Mouse (Mus musculus) thymus, adult 2 months (tissue): ENCODE measurements at regions not wholly inside any gene's neighbourhood (a gene's known extent, or its start where the extent isn't known, plus 50 kb on each side); places are given as distances from the start of the nearest gene placed in this dataset.

ENCODE experiments used
- CTCF ChIP-seq: fragments of 200-500 bp; IDR thresholded peaks from 2 replicates; pipeline ENCODE4 v1.5.1; 2012; ENCODE audit warnings: mild to moderate bottlenecking, control low read depth, low read length, moderate library complexity, borderline replicate concordance; ENCODE audit not compliant: control insufficient read depth, poor library complexity, insufficient read depth; ENCODE audit errors: extremely low read depth
- POLR2A ChIP-seq: fragments of 200-500 bp; IDR thresholded peaks from 2 replicates; pipeline ENCODE4 v1.6.1; 2012; ENCODE audit warnings: mild to moderate bottlenecking, low read length, control low read depth, moderate library complexity; ENCODE audit not compliant: control insufficient read depth, poor library complexity, insufficient read depth; ENCODE audit errors: extremely low read depth

DNA sequence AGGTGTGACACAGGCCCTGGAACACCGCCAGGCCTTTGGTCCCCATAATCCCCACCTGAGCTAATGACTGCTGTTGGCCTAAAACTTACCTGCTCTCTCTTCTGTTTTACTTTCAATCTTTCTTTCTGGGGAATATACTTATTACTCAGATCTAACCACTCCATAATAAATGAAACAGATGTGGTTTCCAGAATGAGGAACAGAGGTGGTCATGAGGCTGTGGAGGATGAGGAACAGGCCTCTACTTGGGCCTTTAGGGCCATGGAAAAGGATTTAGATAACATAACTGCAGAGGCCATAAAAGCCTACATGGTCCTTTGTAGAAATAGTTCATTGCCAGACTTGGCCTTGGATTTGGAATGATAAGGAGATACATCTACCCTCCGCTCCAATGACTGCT lies 74.1 kb downstream of the B3gnt5 start:
- TF ChIP-seq CTCF (no peak), POLR2A (no peak)
